Mouse (Mus musculus): ENCODE results near the gene Inpp4a. TPM values are rescaled to one million over a fixed set of nuclear protein-coding genes. Genes with fewer than 3 reads are reported as not detected.

The Inpp4a gene
- polyA plus RNA-seq, 1 experiment from 2014 or later = 11.3 TPM

DNA sequence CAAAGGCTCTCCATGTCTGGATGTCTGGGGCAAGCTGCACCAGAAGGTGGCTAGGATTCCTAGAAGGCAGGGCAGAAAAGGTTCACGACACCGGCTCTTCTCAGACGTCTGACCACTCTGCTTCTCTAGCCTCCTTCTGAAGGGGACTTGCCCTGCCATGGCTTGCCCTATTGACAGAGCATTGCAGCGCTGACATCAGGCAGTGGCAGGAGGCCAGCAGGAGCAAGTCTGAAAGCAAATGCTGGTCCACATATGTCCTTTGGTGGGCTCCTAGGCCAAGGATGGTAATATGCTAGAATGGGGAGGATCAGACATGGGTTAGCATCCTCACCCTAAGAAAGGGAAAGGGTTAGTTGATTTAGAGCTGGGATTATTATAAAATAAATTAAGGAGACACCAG is 30.2 kb downstream of the Inpp4a start:
- Histone ChIP-seq H3K4me1 (peaks cover 3% of the 10 kb centered on the region; the same call in 1 of the 2 replicates), H3K9me3 (replicated peaks) (no peaks in the 10 kb centered on the region), H3K36me3 (no peaks in the 10 kb centered on the region), H3K27me3 (ENCODE audit: low read depth, poor library complexity, severe bottlenecking) (no peaks in the 10 kb centered on the region), H3K4me3 (no peak overlapping the region), H3K27ac (no peak overlapping the region)
- 85% methylated on average over 4 of the region's 4 CpGs for WGBS
- no peak for DNase-seq (ENCODE audit: low spot score)

DNA sequence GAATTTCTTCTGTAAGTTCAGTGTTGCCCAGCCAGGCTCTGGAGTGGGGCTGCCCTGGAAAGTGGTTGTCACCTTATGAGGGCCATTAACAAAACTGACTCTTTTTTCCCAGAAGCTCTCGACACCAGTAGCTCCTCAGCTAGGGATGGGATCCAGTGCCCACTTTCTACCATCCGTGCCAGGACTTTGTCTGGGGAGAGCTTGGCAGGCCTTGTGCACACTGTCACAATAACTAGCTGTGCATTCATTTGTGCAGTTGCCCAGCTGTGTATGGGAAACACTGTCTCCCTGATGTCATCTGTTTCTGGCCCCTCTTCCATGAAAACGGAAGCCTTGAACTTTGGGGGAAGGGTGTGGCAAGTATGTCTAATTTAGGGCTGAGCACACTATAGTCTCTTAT is 33.1 kb downstream of the Inpp4a start:
- H3K27me3 ChIP-seq (ENCODE audit: low read depth, poor library complexity, severe bottlenecking) = no peaks in the 10 kb centered on the region
- no peak overlapping the region for H3K27ac ChIP-seq
- peaks cover 3% of the 10 kb centered on the region; the same call in 1 of the 2 replicates for H3K4me1 ChIP-seq
- H3K4me3 ChIP-seq = no peak overlapping the region
- no peaks in the 10 kb centered on the region for H3K36me3 ChIP-seq
- 78% methylated on average over 3 of the region's 3 CpGs for WGBS
- no peak for DNase-seq (ENCODE audit: low spot score)
- H3K9me3 ChIP-seq (replicated peaks) = no peaks in the 10 kb centered on the region

DNA sequence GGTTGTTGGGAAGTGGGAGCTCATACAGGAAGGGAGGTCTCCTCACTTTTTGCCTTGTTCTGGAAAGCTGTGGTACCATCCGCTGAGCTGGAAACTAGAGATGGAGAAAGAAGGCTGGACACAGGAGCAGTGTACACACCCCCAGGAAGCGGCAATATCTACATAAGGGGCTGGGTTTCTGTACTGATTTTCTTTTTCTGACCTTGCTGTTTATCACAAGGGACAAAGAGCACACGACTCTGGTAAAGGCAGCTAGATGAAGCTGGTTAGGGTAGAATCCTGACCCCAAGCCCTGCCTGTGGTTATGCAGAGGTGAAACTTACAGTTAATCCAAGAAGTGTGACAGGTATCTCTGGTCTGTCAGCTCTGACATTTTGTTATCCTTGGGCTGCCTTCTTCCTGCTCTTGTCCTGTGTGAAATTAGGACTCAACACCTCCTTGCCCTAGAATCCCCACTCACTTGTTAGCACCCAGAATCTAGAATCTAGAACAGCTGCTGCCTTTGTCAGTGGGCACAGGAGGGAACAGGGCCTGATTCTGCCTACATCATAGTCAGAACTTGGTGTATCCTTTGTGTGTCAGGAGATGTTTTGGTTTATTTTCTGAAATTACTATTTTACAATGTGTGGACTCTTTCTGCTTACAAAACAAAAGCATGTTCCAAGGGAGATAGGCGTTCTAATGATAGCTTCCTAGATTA is 34.2 kb downstream of the Inpp4a start:
- H3K27me3 ChIP-seq (ENCODE audit: low read depth, poor library complexity, severe bottlenecking) = no peaks in the 10 kb centered on the region
- 82% methylated on average over 4 of the region's 4 CpGs for WGBS
- no peak for DNase-seq (ENCODE audit: low spot score)
- no peak overlapping the region for H3K4me3 ChIP-seq
- no peaks in the 10 kb centered on the region for H3K36me3 ChIP-seq
- no peaks in the 10 kb centered on the region for H3K9me3 ChIP-seq (replicated peaks)
- peaks cover 3% of the 10 kb centered on the region; the same call in 1 of the 2 replicates for H3K4me1 ChIP-seq
- no peak overlapping the region for H3K27ac ChIP-seq

DNA sequence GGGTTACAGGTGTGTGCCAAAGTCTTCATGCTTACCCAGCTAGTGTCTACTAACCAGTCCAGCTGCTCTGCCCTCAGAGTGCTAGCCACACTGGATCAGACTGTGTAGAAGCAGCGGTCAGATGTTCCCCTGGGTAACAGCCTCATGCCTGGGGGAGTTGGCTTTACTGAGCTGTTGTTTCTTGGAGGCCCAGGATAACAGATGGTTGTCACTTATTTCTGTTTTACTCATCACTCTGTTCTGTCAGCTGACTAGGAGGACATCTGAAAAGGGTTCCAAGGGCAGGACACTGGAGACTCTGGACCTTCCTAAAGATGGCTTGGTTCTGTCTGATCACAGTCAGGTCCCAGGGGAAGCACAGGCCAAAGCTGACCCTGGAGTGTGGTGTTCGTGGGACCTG is 36.4 kb downstream of the Inpp4a start:
- 90% methylated on average over 2 of the region's 2 CpGs for WGBS
- Histone ChIP-seq H3K4me3 (no peak overlapping the region), H3K36me3 (no peaks in the 10 kb centered on the region), H3K27me3 (ENCODE audit: low read depth, poor library complexity, severe bottlenecking) (no peaks in the 10 kb centered on the region), H3K27ac (no peak overlapping the region), H3K9me3 (replicated peaks) (no peaks in the 10 kb centered on the region), H3K4me1 (peaks cover 3% of the 10 kb centered on the region; the same call in 1 of the 2 replicates)
- DNase-seq (ENCODE audit: low spot score) = no peak

GRCm38 (mm10) chr1:37336794-37337193 is 37.1 kb downstream of the Inpp4a start:
- no peak for DNase-seq (ENCODE audit: low spot score)
- Histone ChIP-seq H3K4me1 (peaks cover 3% of the 10 kb centered on the region; the same call in 1 of the 2 replicates), H3K36me3 (no peaks in the 10 kb centered on the region), H3K4me3 (no peak overlapping the region), H3K27ac (no peak overlapping the region), H3K9me3 (replicated peaks) (no peaks in the 10 kb centered on the region), H3K27me3 (ENCODE audit: low read depth, poor library complexity, severe bottlenecking) (no peaks in the 10 kb centered on the region)
- 35% methylated on average over 2 of the region's 2 CpGs for WGBS

GRCm38 (mm10) chr1:37337273-37337672 is 37.6 kb downstream of the Inpp4a start:
- no peak for DNase-seq (ENCODE audit: low spot score)
- H3K27ac ChIP-seq = no peak overlapping the region
- 78% methylated on average over 9 of the region's 9 CpGs for WGBS
- no peaks in the 10 kb centered on the region for H3K9me3 ChIP-seq (replicated peaks)
- H3K4me3 ChIP-seq = no peak overlapping the region
- H3K4me1 ChIP-seq = peaks cover 3% of the 10 kb centered on the region; the same call in 1 of the 2 replicates
- H3K27me3 ChIP-seq (ENCODE audit: low read depth, poor library complexity, severe bottlenecking) = no peaks in the 10 kb centered on the region
- H3K36me3 ChIP-seq = no peaks in the 10 kb centered on the region

DNA sequence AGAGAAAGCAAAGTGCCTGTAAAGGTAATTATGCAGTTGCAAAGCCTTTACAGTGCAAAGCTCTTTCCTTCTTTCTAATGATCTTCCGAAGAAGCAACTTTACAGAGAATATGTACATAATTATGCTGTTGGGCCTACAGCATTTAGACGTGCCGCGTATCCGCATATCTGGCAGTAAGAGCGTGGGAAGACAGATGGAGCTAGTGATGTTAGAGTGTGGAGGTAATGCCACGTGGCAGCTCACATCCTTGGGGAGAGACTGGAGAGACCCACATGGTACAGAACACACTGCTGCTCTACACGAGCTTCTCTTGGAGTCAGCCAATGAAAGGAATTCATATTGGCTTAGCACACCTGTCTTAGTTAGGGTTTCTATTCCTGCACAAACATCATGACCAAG is 39.5 kb downstream of the Inpp4a start:
- no peak overlapping the region for H3K27ac ChIP-seq
- 92% methylated on average over 8 of the region's 8 CpGs for WGBS
- H3K9me3 ChIP-seq (replicated peaks) = no peaks in the 10 kb centered on the region
- no peaks in the 10 kb centered on the region for H3K36me3 ChIP-seq
- H3K4me3 ChIP-seq = no peak overlapping the region
- peaks cover 3% of the 10 kb centered on the region; the same call in 1 of the 2 replicates for H3K4me1 ChIP-seq
- H3K27me3 ChIP-seq (ENCODE audit: low read depth, poor library complexity, severe bottlenecking) = no peaks in the 10 kb centered on the region
- DNase-seq (ENCODE audit: low spot score) = no peak

- WGBS = 80% methylated on average over 5 of the region's 5 CpGs
- H3K27me3 ChIP-seq (ENCODE audit: low read depth, poor library complexity, severe bottlenecking) = no peaks in the 10 kb centered on the region
- H3K4me1 ChIP-seq = peaks cover 3% of the 10 kb centered on the region; the same call in 1 of the 2 replicates
- DNase-seq (ENCODE audit: low spot score) = no peak
- no peaks in the 10 kb centered on the region for H3K9me3 ChIP-seq (replicated peaks)
- H3K4me3 ChIP-seq = no peak overlapping the region
- H3K36me3 ChIP-seq = no peaks in the 10 kb centered on the region
- no peak overlapping the region for H3K27ac ChIP-seq
These were observed 41.7 kb downstream of the Inpp4a start for GRCm38 (mm10) chr1:37341347-37341746.

DNA sequence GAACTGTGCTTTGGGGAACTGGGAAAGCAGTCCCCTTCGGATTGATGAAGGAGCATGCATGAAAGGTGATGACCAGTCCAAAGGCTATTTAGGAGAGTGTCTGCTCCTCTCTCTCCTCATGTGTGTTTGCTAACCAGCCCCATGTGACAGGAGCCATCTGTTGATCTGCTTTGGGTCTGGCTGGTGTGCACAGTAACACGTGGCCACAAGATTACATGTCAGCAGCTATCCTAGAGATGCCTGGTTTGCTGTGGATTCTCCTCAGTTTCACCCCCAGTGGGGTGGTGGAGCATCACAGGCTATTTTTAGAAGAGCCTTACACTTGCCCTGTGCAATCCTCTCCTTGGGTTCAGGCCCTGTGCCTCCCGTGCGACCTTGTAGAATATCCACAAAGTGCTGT is 42.2 kb downstream of the Inpp4a start:
- Histone ChIP-seq H3K27me3 (ENCODE audit: low read depth, poor library complexity, severe bottlenecking) (no peaks in the 10 kb centered on the region), H3K9me3 (replicated peaks) (no peaks in the 10 kb centered on the region), H3K27ac (no peak overlapping the region), H3K4me3 (no peak overlapping the region), H3K36me3 (no peaks in the 10 kb centered on the region), H3K4me1 (no peaks in the 10 kb centered on the region)
- 82% methylated on average over 4 of the region's 4 CpGs for WGBS
- no peak for DNase-seq (ENCODE audit: low spot score)

GRCm38 (mm10) chr1:37342524-37342923 is 42.9 kb downstream of the Inpp4a start:
- Histone ChIP-seq H3K27me3 (ENCODE audit: low read depth, poor library complexity, severe bottlenecking) (no peaks in the 10 kb centered on the region), H3K36me3 (no peaks in the 10 kb centered on the region), H3K9me3 (replicated peaks) (no peaks in the 10 kb centered on the region), H3K27ac (no peak overlapping the region), H3K4me3 (no peak overlapping the region), H3K4me1 (no peaks in the 10 kb centered on the region)
- no peak for DNase-seq (ENCODE audit: low spot score)
- WGBS = 92% methylated on average over 8 of the region's 8 CpGs

- WGBS = 92% methylated on average over 3 of the region's 3 CpGs
- Histone ChIP-seq H3K27ac (no peak overlapping the region), H3K27me3 (ENCODE audit: low read depth, poor library complexity, severe bottlenecking) (no peaks in the 10 kb centered on the region), H3K4me3 (no peak overlapping the region), H3K4me1 (no peaks in the 10 kb centered on the region), H3K36me3 (no peaks in the 10 kb centered on the region), H3K9me3 (replicated peaks) (no peaks in the 10 kb centered on the region)
- DNase-seq (ENCODE audit: low spot score) = no peak
These were observed 43.6 kb downstream of the Inpp4a start for GRCm38 (mm10) chr1:37343265-37343664.

DNA sequence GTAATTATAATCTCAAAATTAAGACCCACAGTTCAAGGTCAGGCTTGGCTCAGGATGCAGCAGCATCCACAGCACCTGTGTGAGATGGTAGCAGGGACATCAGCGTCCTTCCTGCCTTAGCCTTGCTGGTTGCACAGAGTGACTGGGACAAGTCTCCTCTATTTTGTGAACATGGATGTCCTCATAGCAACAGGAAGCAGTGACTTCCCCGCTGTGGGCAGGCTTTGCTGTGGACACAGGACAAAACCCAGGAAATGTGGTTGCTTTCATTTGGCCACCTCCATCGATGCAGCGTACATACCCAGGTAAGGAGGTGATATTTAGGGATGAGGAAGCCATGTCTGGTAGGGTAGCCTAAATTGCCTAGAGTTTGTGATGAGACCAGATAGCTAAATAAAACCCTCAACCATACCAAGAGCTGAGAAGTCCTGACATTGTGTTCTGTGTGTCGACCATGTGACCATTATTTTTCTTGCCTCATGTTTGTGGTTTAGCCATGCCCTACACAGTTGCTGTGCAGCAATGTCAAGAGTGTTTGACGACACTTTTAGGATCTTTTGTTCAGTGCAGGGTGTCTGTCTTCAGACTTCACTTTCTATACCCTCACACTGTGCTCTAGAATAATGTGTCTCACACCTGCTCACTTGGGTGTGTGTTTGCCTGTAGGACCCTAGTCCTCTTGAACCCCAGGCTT is 44.7 kb downstream of the Inpp4a start:
- 87% methylated on average over 6 of the region's 6 CpGs for WGBS
- no peaks in the 10 kb centered on the region for H3K36me3 ChIP-seq

GRCm38 (mm10) chr1:37347361-37348080 is 47.9 kb downstream of the Inpp4a start:
- Histone ChIP-seq H3K4me1 (no peaks in the 10 kb centered on the region), H3K36me3 (no peaks in the 10 kb centered on the region), H3K27ac (no peak overlapping the region)

More for the DNA sequence above, 44.7 kb downstream of the Inpp4a start:
- no peak for DNase-seq (ENCODE audit: low spot score)
- H3K27ac ChIP-seq = no peak overlapping the region
- H3K4me3 ChIP-seq = no peak overlapping the region
- H3K27me3 ChIP-seq (ENCODE audit: low read depth, poor library complexity, severe bottlenecking) = no peaks in the 10 kb centered on the region
- no peaks in the 10 kb centered on the region for H3K9me3 ChIP-seq (replicated peaks)
- H3K4me1 ChIP-seq = no peaks in the 10 kb centered on the region

More at GRCm38 (mm10) chr1:37347361-37348080, 47.9 kb downstream of the Inpp4a start:
- no peaks in the 10 kb centered on the region for H3K9me3 ChIP-seq (replicated peaks)
- WGBS = 87% methylated on average over 9 of the region's 9 CpGs
- DNase-seq (ENCODE audit: low spot score) = no peak
- H3K4me3 ChIP-seq = no peak overlapping the region
- no peaks in the 10 kb centered on the region for H3K27me3 ChIP-seq (ENCODE audit: low read depth, poor library complexity, severe bottlenecking)

Data from limb, embryonic 10.5 days (tissue).